Mouse (Mus musculus): ENCODE measurements at regions not wholly inside any gene's neighbourhood (a gene's known extent, or its start where the extent isn't known, plus 50 kb on each side); places are given as distances from the start of the nearest gene placed in this dataset.

- ATAC-seq (replicated peaks; ENCODE audit: low read depth, poor library complexity, severe bottlenecking), result no peak
Measured at GRCm38 (mm10) chr12:11037951-11038350, 112.9 kb downstream of the Kcns3 start.

DNA sequence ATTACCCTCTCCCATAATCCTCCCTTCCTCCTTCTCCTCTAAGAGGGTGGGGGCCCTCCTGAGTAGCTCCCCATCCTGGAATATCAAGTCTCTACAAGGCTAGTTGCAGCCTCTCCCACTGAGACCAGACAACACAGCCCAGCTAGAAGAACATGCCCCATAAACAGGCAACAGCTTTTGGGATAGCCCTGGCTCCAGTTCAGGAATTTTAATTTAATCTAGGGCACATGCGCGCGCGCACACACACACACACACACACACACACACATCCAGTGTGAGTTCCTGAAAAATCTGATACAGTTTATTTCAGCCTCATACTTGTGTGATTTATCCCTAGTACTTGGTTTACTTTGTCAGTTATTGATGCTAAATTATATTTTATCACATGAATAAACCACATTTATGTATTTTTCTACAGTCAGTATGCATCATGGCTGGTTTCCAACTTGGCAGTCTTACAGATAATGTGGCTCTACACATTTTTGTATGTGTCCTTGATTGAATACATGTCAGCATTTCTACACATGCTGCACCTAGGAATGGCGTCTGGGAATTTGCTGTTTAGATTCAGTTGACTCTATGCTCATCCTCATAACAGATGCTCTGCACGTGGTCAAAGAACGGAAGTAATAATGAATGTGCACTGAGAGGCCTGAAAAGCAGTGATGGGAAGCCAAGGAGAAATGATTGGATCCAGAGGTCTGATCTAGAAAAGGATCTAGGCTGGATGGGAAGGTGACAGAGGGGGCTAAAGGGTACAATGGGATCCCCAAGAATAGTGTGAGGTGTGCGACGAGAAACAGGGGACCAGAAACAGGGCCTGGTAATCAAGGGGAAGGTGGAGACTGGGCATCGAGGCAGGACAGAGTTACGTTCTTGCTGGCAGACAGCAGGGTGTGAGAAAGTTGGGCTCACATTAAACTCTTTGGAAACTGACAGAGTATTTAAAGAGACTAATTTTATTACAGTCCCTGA lies 130.0 kb downstream of the Kcns3 start:
- no peak for ATAC-seq (replicated peaks; ENCODE audit: low read depth, poor library complexity, severe bottlenecking)

- ATAC-seq (replicated peaks; ENCODE audit: low read depth, poor library complexity, severe bottlenecking), result no peak
Measured at GRCm38 (mm10) chr12:11011159-11011558, 139.7 kb downstream of the Kcns3 start.

DNA sequence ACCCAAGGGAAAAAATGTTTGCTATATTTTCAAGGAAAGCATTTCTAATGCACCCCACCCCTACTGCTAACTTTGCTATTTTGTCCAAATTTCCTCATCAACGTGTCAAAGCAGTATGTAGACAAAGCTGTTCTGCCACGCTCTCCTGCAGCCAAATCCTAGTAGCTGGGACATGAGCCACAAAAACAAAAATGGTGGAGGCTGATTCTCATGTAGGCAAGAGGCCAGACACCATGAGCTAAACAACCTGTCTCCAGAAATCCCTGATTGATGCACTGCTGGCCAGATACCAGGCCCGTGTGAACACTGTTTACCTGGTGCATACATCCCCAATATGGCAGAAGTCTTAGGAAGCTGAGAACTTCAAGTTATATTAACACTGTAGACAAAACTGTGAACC lies 166.6 kb downstream of the Kcns3 start:
- ATAC-seq (replicated peaks; ENCODE audit: low read depth, poor library complexity, severe bottlenecking), result no peak

DNA sequence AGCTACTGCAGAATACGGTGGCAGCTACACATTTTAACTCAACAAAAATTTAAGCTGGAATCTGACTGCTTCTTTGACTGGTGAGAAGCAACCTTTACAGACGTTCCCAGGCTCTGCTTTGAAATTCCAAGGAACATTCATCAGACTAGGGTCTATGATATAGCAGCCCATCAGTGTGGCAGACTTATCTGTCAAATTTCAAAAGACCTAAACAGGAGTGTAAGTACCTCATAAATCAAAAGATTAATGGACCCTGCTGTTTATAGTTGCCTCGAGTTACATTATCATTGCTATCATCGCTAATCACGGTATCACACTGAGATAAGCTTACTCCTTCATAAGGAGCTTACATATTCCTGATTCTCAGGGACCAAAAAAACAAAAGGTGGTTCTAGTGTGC lies 201.7 kb downstream of the Kcns3 start:
- ATAC-seq (replicated peaks; ENCODE audit: low read depth, poor library complexity, severe bottlenecking), result no peak

DNA sequence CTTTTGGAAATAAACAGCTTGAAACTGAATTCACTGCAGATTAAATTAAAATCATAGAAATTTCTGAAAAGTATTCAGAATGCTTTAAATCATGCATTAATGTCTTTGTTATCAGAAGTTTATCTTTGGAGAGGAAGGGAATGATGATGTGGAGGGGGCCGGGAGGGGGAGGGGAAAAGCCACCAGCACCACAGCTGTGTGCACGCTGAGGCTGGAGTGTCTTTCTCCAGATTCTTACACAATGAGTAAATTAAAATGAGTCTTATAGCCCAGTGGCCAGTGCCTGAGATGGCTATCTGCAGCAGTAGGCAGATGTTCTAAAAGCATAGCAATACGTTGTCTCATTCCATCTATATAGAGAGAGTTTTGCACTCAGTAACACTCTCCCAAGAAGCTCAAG lies 209.8 kb downstream of the Kcns3 start:
- no peak for ATAC-seq (replicated peaks; ENCODE audit: low read depth, poor library complexity, severe bottlenecking)

- 0 out of 2 replicates have a peak, but pooled peaks have one; percentile 52 for ATAC-seq (replicated peaks; ENCODE audit: low read depth, poor library complexity, severe bottlenecking)
Measured at GRCm38 (mm10) chr12:10900054-10900453, 250.8 kb downstream of the Kcns3 start.

DNA sequence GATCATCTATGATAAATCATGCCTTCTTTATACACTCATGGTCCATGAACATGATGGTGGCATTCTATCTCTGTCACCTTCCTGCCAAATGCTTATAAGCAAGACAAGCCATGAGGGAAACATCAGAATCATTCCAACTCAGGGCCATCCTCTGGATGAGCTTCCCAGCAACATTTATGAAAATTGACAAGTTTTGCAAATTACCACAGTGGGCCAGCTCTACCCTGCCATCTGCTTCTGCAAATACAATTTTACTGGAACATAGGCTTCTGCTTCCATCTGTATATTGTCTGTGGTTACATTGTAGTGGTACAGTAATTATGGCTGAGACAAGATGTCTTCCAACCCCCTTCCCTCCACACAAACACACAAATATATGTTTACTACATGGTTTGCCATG lies 272.1 kb downstream of the Kcns3 start:
- no peak for ATAC-seq (replicated peaks; ENCODE audit: low read depth, poor library complexity, severe bottlenecking)

DNA sequence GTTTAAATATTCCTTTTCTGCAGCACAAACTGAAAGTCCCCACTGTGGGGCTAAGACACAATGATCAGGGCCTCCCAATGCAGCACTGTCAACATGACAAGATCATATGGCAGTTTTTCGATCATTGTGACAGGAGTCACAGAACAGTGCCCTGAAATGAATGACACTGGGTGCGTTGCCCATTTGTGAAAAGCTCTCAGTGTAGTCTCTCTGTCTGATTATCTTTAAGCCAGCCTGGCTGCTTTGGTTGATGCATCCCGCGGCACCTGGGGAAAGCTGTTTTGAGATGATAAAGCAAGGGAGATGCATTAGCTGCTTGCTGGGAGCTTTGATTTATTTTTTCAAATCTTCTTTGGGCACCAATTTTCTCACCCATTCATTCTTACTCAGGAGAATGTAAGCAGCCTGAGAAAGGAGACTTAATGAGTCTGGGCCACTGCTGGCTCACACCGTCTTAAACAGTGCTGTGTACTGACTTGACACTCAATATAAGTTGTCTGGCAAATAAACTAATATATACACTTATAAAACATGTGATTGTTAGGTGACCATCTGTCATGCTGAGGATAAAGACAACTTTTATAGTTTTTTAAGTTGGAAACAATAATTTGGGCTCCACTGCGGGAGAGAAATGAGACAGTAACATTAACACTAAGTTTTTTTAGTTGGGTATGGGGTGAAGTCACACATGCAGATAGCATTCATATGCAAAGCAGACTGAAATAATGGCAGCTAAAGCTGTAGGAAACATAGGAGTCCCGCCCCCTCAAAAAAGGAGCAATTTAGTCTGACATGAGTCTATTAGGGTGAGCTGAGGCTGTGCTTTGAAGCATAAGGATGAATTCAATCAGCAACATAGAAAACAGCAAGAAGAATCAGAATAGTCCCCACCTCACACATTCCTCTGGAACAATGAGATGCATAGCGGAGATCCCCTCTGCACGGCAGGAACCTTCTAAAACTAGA lies 276.0 kb downstream of the Kcns3 start:
- no peak for ATAC-seq (replicated peaks; ENCODE audit: low read depth, poor library complexity, severe bottlenecking)

DNA sequence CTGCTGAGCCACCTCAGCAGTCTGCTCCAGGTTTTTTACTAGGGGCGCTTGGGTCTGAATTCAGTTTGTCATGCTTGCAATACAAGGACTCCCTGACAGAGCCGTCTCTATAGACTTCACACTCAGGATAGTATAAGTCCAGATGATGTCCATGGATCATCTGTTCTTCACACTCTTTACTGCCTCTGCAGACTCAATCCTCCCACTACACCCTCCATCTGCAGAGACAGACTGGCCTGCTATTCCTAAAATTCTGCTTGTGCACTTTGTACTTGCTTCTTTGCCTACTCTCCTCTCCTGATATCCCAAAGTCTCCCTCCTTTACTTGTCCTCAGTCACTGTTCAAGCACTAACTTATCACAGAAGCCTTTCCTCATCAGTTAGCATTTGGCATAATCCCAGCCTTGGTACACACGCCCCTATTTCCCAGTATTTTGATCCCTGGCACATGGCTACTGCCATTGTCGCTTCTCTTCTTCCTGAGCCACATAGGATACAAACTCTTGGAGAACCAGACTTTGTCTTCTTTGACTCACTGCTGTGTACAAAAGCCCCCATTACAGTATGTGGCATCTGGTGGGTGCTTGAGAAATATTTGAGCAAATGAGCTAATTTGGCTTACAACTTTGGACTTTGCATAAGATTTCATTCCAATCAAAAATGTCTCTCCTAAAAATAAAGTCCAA lies 277.0 kb downstream of the Kcns3 start:
- no peak for ATAC-seq (replicated peaks; ENCODE audit: low read depth, poor library complexity, severe bottlenecking)

- ATAC-seq (replicated peaks; ENCODE audit: low read depth, poor library complexity, severe bottlenecking), result no peak
Measured at GRCm38 (mm10) chr12:10867674-10868635, 282.9 kb downstream of the Kcns3 start.

- no peak for ATAC-seq (replicated peaks; ENCODE audit: low read depth, poor library complexity, severe bottlenecking)
Measured at GRCm38 (mm10) chr12:10866907-10867538, 283.8 kb downstream of the Kcns3 start.

DNA sequence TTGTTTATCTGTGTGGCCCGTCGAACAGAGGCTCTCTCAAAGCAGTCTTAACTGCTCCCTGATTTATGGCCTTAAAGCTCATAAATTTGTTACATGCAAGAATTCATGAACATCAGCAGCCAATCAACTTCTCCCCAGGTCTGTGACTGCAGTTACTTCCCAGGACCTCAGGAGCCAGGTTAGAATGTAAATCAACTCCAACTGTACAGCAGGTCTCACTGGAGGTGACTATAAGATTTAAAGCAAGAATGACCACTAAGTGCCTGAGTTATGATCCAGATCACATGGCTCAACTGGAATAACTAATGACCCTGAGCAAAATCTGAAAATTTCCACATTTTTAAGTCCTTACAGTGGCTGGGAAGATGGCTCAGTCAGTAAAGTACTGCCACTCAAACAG lies 285.6 kb downstream of the Kcns3 start:
- no peak for ATAC-seq (replicated peaks; ENCODE audit: low read depth, poor library complexity, severe bottlenecking)

GRCm38 (mm10) chr12:10820335-10820734 lies 330.5 kb downstream of the Kcns3 start:
- ATAC-seq (replicated peaks; ENCODE audit: low read depth, poor library complexity, severe bottlenecking), result no peak

DNA sequence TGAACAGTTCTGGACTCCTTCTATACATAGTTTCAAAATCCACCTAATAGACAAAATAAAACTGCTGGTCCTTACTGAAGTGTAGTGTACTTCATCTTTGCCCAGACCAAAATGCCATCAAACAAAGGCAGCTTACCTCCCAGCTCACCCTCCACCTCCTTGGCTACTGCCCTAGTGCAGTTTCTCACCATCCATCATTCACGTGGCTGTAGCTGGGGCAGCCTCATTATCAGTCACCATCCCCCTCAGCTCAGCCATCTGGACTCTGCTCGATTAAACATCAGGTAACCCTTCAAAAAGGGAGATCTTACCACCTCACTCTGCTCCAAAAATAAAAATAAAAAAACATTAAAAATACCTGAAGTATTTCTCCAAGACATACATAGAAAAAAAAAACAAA lies 332.8 kb downstream of the Kcns3 start:
- ATAC-seq (replicated peaks; ENCODE audit: low read depth, poor library complexity, severe bottlenecking), result no peak

DNA sequence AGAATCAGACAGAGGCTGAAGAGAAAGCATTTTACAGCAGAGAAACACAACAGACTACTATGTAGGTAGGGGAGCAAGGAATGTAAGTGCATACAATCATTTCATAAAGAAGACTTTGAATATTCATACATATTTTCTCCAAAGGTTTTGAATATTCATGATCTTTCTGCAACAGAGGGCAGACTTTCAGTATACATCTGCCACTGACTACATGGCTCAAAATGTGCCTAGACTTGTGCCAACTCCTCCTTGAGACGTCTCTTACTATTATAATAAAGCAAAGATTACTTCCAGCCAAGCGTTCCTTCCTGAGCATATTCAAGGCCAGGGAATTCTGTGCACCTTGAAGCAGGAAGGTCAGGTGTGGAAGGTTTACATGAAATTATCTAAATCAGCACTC lies 333.3 kb downstream of the Kcns3 start:
- ATAC-seq (replicated peaks; ENCODE audit: low read depth, poor library complexity, severe bottlenecking), result no peak

GRCm38 (mm10) chr12:10810597-10810996 lies 340.3 kb downstream of the Kcns3 start:
- no peak for ATAC-seq (replicated peaks; ENCODE audit: low read depth, poor library complexity, severe bottlenecking)

- no peak for ATAC-seq (replicated peaks; ENCODE audit: low read depth, poor library complexity, severe bottlenecking)
Measured at GRCm38 (mm10) chr12:10804491-10804890, 346.4 kb downstream of the Kcns3 start.
